Mouse (Mus musculus): ENCODE measurements at regions not wholly inside any gene's neighbourhood (a gene's known extent, or its start where the extent isn't known, plus 50 kb on each side); places are given as distances from the start of the nearest gene placed in this dataset.

DNA sequence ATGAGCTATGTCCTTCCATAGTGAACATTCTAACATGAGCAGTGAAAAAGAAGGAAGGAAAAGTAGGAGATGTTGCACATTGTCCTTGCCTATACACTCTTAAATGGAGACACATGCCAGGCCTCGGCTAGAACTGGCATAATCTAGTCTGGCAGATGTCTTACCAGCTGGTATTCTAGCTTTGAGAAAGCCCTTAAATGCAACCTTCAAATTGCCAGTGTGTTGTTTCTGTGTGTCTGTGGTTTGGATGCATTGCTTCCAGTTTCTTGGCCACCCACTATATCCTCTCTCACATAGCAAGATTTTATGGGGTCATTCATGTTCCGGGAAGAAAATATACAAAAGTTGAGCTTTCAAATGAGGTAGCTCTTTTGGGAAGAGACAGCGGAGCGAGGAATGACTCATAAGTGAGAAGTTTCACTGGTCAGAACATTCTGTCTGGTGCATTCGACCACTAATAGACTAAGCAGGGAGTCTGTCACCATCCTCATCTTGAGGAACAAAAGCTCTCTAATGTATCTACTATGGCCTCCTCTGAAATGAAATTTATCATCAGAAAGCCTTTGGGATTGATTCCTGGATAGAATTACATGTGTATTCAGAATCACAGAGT lies 91.0 kb upstream of the Acsl4 start:
- Histone ChIP-seq H3K9me3 (ENCODE audit: low read length) (no peaks in the 10 kb centered on the region), H3K36me3 (ENCODE audit: insufficient read depth, low read length) (no peaks in the 10 kb centered on the region), H3K9ac (replicated peaks; ENCODE audit: low read length) (no peak overlapping the region), H3K27me3 (ENCODE audit: insufficient read depth, low read length) (no peaks in the 10 kb centered on the region), H3K4me3 (ENCODE audit: low read length) (no peak overlapping the region), H3K4me2 (ENCODE audit: low read depth, low read length) (no peak overlapping the region), H3K4me1 (ENCODE audit: insufficient read depth, low read length) (no peaks in the 10 kb centered on the region), H3K27ac (no peak overlapping the region)
- no peak for ATAC-seq
- 84% methylated on average over 5 of the region's 5 CpGs for WGBS
- DNase-seq (ENCODE audit: low spot score): no peak
- TF ChIP-seq CTCF (IDR thresholded peaks at IDR 0.05; ENCODE audit: low read depth): no peak

GRCm38 (mm10) chrX:142488078-142488477 lies 97.7 kb upstream of the Acsl4 start:
- Histone ChIP-seq H3K4me1 (ENCODE audit: insufficient read depth, low read length) (no peaks in the 10 kb centered on the region), H3K4me2 (ENCODE audit: low read depth, low read length) (no peak overlapping the region), H3K4me3 (ENCODE audit: low read length) (no peak overlapping the region), H3K9me3 (ENCODE audit: low read length) (no peaks in the 10 kb centered on the region), H3K27me3 (ENCODE audit: insufficient read depth, low read length) (no peaks in the 10 kb centered on the region), H3K9ac (replicated peaks; ENCODE audit: low read length) (no peak overlapping the region), H3K36me3 (ENCODE audit: insufficient read depth, low read length) (no peaks in the 10 kb centered on the region), H3K27ac (no peak overlapping the region)
- no peak for TF ChIP-seq CTCF (IDR thresholded peaks at IDR 0.05; ENCODE audit: low read depth)
- DNase-seq (ENCODE audit: low spot score): no peak
- no peak for ATAC-seq
- WGBS: 81% methylated on average over 4 of the region's 4 CpGs

GRCm38 (mm10) chrX:142490093-142490717 lies 99.9 kb upstream of the Acsl4 start:
- no peak overlapping the region for H3K27ac ChIP-seq
- no peak for TF ChIP-seq CTCF (IDR thresholded peaks at IDR 0.05; ENCODE audit: low read depth)
- no peak overlapping the region for H3K4me3 ChIP-seq (ENCODE audit: low read length)
- no peaks in the 10 kb centered on the region for H3K36me3 ChIP-seq (ENCODE audit: insufficient read depth, low read length)
- H3K9me3 ChIP-seq (ENCODE audit: low read length): no peaks in the 10 kb centered on the region
- no peak overlapping the region for H3K4me2 ChIP-seq (ENCODE audit: low read depth, low read length)
- no peak overlapping the region for H3K9ac ChIP-seq (replicated peaks; ENCODE audit: low read length)
- 66% methylated on average over 8 of the region's 8 CpGs for WGBS
- DNase-seq (ENCODE audit: low spot score) (no peak), ATAC-seq (no peak)
- H3K27me3 ChIP-seq (ENCODE audit: insufficient read depth, low read length): no peaks in the 10 kb centered on the region
- no peaks in the 10 kb centered on the region for H3K4me1 ChIP-seq (ENCODE audit: insufficient read depth, low read length)

DNA sequence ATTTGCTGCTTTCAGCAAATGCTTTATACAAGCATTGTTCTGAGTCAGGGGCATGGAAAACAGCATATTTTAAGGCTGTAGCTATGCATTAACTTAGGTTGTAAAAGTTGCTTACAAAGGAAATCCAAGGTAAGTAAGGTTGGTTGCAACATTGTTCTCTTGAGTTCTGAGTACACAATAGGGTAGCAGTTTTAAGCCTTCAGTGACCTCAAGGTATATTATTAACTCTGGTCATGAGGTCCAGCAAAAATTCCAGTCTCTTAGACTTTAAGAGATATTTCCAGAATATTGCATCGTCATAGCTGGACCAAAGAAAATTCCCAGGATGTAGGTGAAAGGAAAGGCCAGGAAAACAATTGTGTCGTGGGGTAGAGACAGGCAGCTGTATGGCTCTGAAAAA lies 110.8 kb upstream of the Acsl4 start:
- Histone ChIP-seq H3K27me3 (ENCODE audit: insufficient read depth, low read length) (no peaks in the 10 kb centered on the region), H3K9me3 (ENCODE audit: low read length) (no peaks in the 10 kb centered on the region), H3K4me1 (ENCODE audit: insufficient read depth, low read length) (no peaks in the 10 kb centered on the region), H3K4me2 (ENCODE audit: low read depth, low read length) (no peak overlapping the region), H3K9ac (replicated peaks; ENCODE audit: low read length) (no peak overlapping the region), H3K4me3 (ENCODE audit: low read length) (no peak overlapping the region), H3K36me3 (ENCODE audit: insufficient read depth, low read length) (no peaks in the 10 kb centered on the region), H3K27ac (no peak overlapping the region)
- TF ChIP-seq CTCF (IDR thresholded peaks at IDR 0.05; ENCODE audit: low read depth): no peak
- no peak for DNase-seq (ENCODE audit: low spot score)
- WGBS: 83% methylated on average over 2 of the region's 2 CpGs
- no peak for ATAC-seq

DNA sequence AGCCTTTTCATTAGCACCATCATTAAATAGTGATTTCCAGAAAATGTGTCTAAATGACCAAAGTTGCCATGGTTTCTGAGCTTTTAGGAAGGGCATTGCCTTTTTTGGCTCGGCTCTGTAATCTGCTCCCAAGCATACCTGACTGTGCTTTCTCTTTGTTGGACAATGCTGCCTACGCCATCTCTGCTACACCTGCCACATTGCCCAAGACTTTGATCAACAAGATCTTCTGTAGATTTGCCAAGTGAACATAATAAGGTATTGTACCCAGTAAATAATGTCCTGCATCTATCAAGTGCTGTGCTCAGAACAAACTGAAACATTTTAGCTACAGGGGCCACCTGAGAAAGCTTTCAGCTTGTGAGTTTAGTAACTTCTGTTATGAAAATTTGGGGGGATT lies 114.6 kb upstream of the Acsl4 start:
- Histone ChIP-seq H3K4me1 (ENCODE audit: insufficient read depth, low read length) (no peaks in the 10 kb centered on the region), H3K36me3 (ENCODE audit: insufficient read depth, low read length) (no peaks in the 10 kb centered on the region), H3K27ac (no peak overlapping the region), H3K4me2 (ENCODE audit: low read depth, low read length) (no peak overlapping the region), H3K4me3 (ENCODE audit: low read length) (no peak overlapping the region), H3K9ac (replicated peaks; ENCODE audit: low read length) (no peak overlapping the region), H3K9me3 (ENCODE audit: low read length) (no peaks in the 10 kb centered on the region), H3K27me3 (ENCODE audit: insufficient read depth, low read length) (no peaks in the 10 kb centered on the region)
- WGBS: 76% methylated on average over 2 of the region's 2 CpGs
- no peak for DNase-seq (ENCODE audit: low spot score)
- TF ChIP-seq CTCF (IDR thresholded peaks at IDR 0.05; ENCODE audit: low read depth): no peak
- ATAC-seq: no peak

GRCm38 (mm10) chrX:142507475-142507874 lies 117.1 kb upstream of the Acsl4 start:
- ATAC-seq: no peak
- Histone ChIP-seq H3K36me3 (ENCODE audit: insufficient read depth, low read length) (no peaks in the 10 kb centered on the region), H3K4me1 (ENCODE audit: insufficient read depth, low read length) (no peaks in the 10 kb centered on the region), H3K4me2 (ENCODE audit: low read depth, low read length) (no peak overlapping the region), H3K27me3 (ENCODE audit: insufficient read depth, low read length) (no peaks in the 10 kb centered on the region), H3K9ac (replicated peaks; ENCODE audit: low read length) (no peak overlapping the region), H3K4me3 (ENCODE audit: low read length) (no peak overlapping the region), H3K27ac (no peak overlapping the region), H3K9me3 (ENCODE audit: low read length) (no peaks in the 10 kb centered on the region)
- no peak for DNase-seq (ENCODE audit: low spot score)
- TF ChIP-seq CTCF (IDR thresholded peaks at IDR 0.05; ENCODE audit: low read depth): no peak

DNA sequence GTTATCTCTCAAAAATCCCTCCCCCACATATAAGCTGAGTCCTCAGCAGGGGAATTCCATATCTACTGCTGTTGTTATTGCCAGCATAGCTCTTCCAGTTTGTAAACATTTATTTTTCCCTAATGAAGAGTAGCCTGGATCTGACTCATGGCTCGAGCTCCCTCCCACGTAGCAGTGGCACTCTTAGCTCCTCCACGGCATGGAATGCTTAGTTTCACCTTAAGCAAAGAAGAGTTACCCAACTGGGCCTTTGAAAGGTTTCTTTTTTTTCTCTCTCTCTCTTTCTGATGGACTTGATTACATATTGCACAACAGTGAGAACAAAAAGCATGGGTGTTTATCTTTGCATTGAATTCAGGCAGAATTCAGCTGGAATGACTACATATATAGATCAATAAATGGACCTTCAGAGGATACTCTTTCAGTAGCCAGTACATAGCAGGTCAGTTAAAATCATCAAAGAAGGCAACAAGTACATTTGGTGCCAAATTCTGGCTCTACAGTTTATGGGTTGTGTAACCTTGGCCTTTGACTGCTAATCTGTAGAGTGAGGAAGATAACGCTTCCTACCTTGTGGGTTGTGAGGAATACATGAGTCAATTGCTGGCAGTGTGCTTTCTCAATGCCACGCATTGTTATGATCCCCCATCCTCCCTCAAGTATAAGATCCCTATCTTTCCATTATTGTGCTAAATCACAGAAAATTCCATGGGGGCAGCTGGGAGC lies 126.2 kb upstream of the Acsl4 start:
- WGBS: 90% methylated on average over 5 of the region's 5 CpGs

More for the DNA sequence above, 126.2 kb upstream of the Acsl4 start:
- no peak for TF ChIP-seq CTCF (IDR thresholded peaks at IDR 0.05; ENCODE audit: low read depth)
- H3K4me3 ChIP-seq (ENCODE audit: low read length): no peak overlapping the region
- H3K9me3 ChIP-seq (ENCODE audit: low read length): no peaks in the 10 kb centered on the region
- H3K27ac ChIP-seq: no peak overlapping the region
- H3K9ac ChIP-seq (replicated peaks; ENCODE audit: low read length): no peak overlapping the region
- DNase-seq (ENCODE audit: low spot score) (no peak), ATAC-seq (no peak)
- H3K4me1 ChIP-seq (ENCODE audit: insufficient read depth, low read length): no peaks in the 10 kb centered on the region
- H3K36me3 ChIP-seq (ENCODE audit: insufficient read depth, low read length): no peaks in the 10 kb centered on the region
- no peak overlapping the region for H3K4me2 ChIP-seq (ENCODE audit: low read depth, low read length)
- H3K27me3 ChIP-seq (ENCODE audit: insufficient read depth, low read length): no peaks in the 10 kb centered on the region

All from hindbrain, postnatal 0 days (tissue).